Mouse (Mus musculus): ENCODE measurements around the gene Ncapg2. TPM values are rescaled to one million over a fixed set of nuclear protein-coding genes. Genes with fewer than 3 reads are reported as not detected.

The Ncapg2 gene
- 12.7 and 15.7 TPM in 2 replicates for polyA plus RNA-seq (2015; fragmentation: Nextera tagmentation; extraction: Ambion mirVana)

- Histone ChIP-seq H3K27me3 (ENCODE audit: insufficient read depth, low read length) (no peaks in the 10 kb centered on the region), H3K36me3 (ENCODE audit: insufficient read depth, low read length) (0 out of 2 replicates have a peak, but pooled peaks cover 8% of the 10 kb centered on the region), H3K9ac (ENCODE audit: low read depth, low read length) (peak within 1 kb of the TSS; percentile 75), H3K4me2 (ENCODE audit: low read length) (peak within 1 kb of the TSS; percentile 90), H3K27ac (peak within 1 kb of the TSS; percentile 19; the same call in 1 of the 2 replicates), H3K4me3 (replicated peaks; ENCODE audit: low read depth, low read length) (peak within 1 kb of the TSS; percentile 87), H3K4me1 (replicated peaks; ENCODE audit: insufficient read depth, low read length) (no peaks in the 10 kb centered on the region), H3K9me3 (replicated peaks; ENCODE audit: low read length) (0 out of 2 replicates have a peak, but pooled peaks cover 6% of the 10 kb centered on the region)
- TF ChIP-seq CTCF (IDR thresholded peaks at IDR 0.05; ENCODE audit: low read depth), result peak; percentile 15; the same call in 1 of the 2 replicates
- under 1% methylated on average over 61 of the region's 72 CpGs for WGBS
- DNase-seq (ENCODE audit: low spot score) (peak; percentile 98), ATAC-seq (replicated peaks; ENCODE audit: low FRiP score, low read depth) (peak; percentile 99)
These were observed at the start of gene Ncapg2 for GRCm38 (mm10) chr12:116405045-116405835. Ncapg2 (plus strand) TSS chr12:116405402.

- TF ChIP-seq CTCF (IDR thresholded peaks at IDR 0.05; ENCODE audit: low read depth), result no peak
- peaks cover 16% of the 10 kb centered on the region for H3K36me3 ChIP-seq (ENCODE audit: insufficient read depth, low read length)
- ATAC-seq (replicated peaks; ENCODE audit: low FRiP score, low read depth), result no peak
- H3K27ac ChIP-seq, result no peak overlapping the region
- no peaks in the 10 kb centered on the region for H3K9me3 ChIP-seq (replicated peaks; ENCODE audit: low read length)
- H3K9ac ChIP-seq (ENCODE audit: low read depth, low read length), result no peak overlapping the region
- no peak overlapping the region for H3K4me3 ChIP-seq (replicated peaks; ENCODE audit: low read depth, low read length)
- no peaks in the 10 kb centered on the region for H3K4me1 ChIP-seq (replicated peaks; ENCODE audit: insufficient read depth, low read length)
- no peak overlapping the region for H3K4me2 ChIP-seq (ENCODE audit: low read length)
- no peaks in the 10 kb centered on the region for H3K27me3 ChIP-seq (ENCODE audit: insufficient read depth, low read length)
- DNase-seq (ENCODE audit: low spot score), result no peak
These were observed 43.1 kb upstream of the Ncapg2 start for GRCm38 (mm10) chr12:116362091-116362490.

- no peak overlapping the region for H3K9ac ChIP-seq (ENCODE audit: low read depth, low read length)
- no peaks in the 10 kb centered on the region for H3K27me3 ChIP-seq (ENCODE audit: insufficient read depth, low read length)
- no peak overlapping the region for H3K4me3 ChIP-seq (replicated peaks; ENCODE audit: low read depth, low read length)
- 88% methylated on average over 3 of the region's 3 CpGs for WGBS
- DNase-seq (ENCODE audit: low spot score), result no peak
- H3K9me3 ChIP-seq (replicated peaks; ENCODE audit: low read length), result no peaks in the 10 kb centered on the region
- no peak overlapping the region for H3K4me2 ChIP-seq (ENCODE audit: low read length)
- no peak overlapping the region for H3K27ac ChIP-seq
- H3K36me3 ChIP-seq (ENCODE audit: insufficient read depth, low read length), result peaks cover 21% of the 10 kb centered on the region
- TF ChIP-seq CTCF (IDR thresholded peaks at IDR 0.05; ENCODE audit: low read depth), result no peak
- H3K4me1 ChIP-seq (replicated peaks; ENCODE audit: insufficient read depth, low read length), result no peaks in the 10 kb centered on the region
- no peak for ATAC-seq (replicated peaks; ENCODE audit: low FRiP score, low read depth)
These were observed 38.3 kb upstream of the Ncapg2 start for GRCm38 (mm10) chr12:116366900-116367299.

GRCm38 (mm10) chr12:116367346-116367745, 37.9 kb upstream of the Ncapg2 start:
- Histone ChIP-seq H3K27me3 (ENCODE audit: insufficient read depth, low read length) (no peaks in the 10 kb centered on the region), H3K9me3 (replicated peaks; ENCODE audit: low read length) (no peaks in the 10 kb centered on the region), H3K27ac (no peak overlapping the region), H3K4me1 (replicated peaks; ENCODE audit: insufficient read depth, low read length) (no peaks in the 10 kb centered on the region), H3K4me3 (replicated peaks; ENCODE audit: low read depth, low read length) (no peak overlapping the region), H3K4me2 (ENCODE audit: low read length) (no peak overlapping the region), H3K36me3 (ENCODE audit: insufficient read depth, low read length) (peaks cover 21% of the 10 kb centered on the region), H3K9ac (ENCODE audit: low read depth, low read length) (no peak overlapping the region)
- no peak for TF ChIP-seq CTCF (IDR thresholded peaks at IDR 0.05; ENCODE audit: low read depth)
- ATAC-seq (replicated peaks; ENCODE audit: low FRiP score, low read depth) (no peak), DNase-seq (ENCODE audit: low spot score) (no peak)
- WGBS, result 91% methylated on average over 2 of the region's 2 CpGs

GRCm38 (mm10) chr12:116368857-116369256, 36.3 kb upstream of the Ncapg2 start:
- Histone ChIP-seq H3K27ac (no peak overlapping the region), H3K4me3 (replicated peaks; ENCODE audit: low read depth, low read length) (no peak overlapping the region), H3K9ac (ENCODE audit: low read depth, low read length) (no peak overlapping the region), H3K9me3 (replicated peaks; ENCODE audit: low read length) (no peaks in the 10 kb centered on the region), H3K4me1 (replicated peaks; ENCODE audit: insufficient read depth, low read length) (no peaks in the 10 kb centered on the region), H3K4me2 (ENCODE audit: low read length) (no peak overlapping the region), H3K36me3 (ENCODE audit: insufficient read depth, low read length) (peaks cover 17% of the 10 kb centered on the region), H3K27me3 (ENCODE audit: insufficient read depth, low read length) (no peaks in the 10 kb centered on the region)
- TF ChIP-seq CTCF (IDR thresholded peaks at IDR 0.05; ENCODE audit: low read depth), result no peak
- ATAC-seq (replicated peaks; ENCODE audit: low FRiP score, low read depth) (no peak), DNase-seq (ENCODE audit: low spot score) (no peak)
- 75% methylated on average over 2 of the region's 2 CpGs for WGBS

- WGBS, result 83% methylated on average over 2 of the region's 2 CpGs
- ATAC-seq (replicated peaks; ENCODE audit: low FRiP score, low read depth), result no peak
- TF ChIP-seq CTCF (IDR thresholded peaks at IDR 0.05; ENCODE audit: low read depth), result no peak
- Histone ChIP-seq H3K9me3 (replicated peaks; ENCODE audit: low read length) (no peaks in the 10 kb centered on the region), H3K9ac (ENCODE audit: low read depth, low read length) (no peak overlapping the region), H3K36me3 (ENCODE audit: insufficient read depth, low read length) (0 out of 2 replicates have a peak, but pooled peaks cover under 1% of the 10 kb centered on the region), H3K4me1 (replicated peaks; ENCODE audit: insufficient read depth, low read length) (no peaks in the 10 kb centered on the region), H3K27me3 (ENCODE audit: insufficient read depth, low read length) (no peaks in the 10 kb centered on the region), H3K4me2 (ENCODE audit: low read length) (no peak overlapping the region), H3K27ac (no peak overlapping the region), H3K4me3 (replicated peaks; ENCODE audit: low read depth, low read length) (no peak overlapping the region)
- DNase-seq (ENCODE audit: low spot score), result no peak
These were observed 22.1 kb upstream of the Ncapg2 start for GRCm38 (mm10) chr12:116383101-116383500.
